8 mouse cellular contexts compared by ENCODE assay signal in genomic region chr1:125561206-125561605, GRCm38 (mm10). TPM values are rescaled to one million over a fixed set of nuclear protein-coding genes. Genes with fewer than 3 reads are reported as not detected.
DNase-seq lines count a peak whose midpoint lies in the region; ATAC-seq and TF ChIP-seq lines count a peak whose summit lies in the region.

No protein-coding gene starts in this region.

- WGBS in forebrain, embryonic 13.5 days = 1% methylated on average over 29 of the region's 29 CpGs
- WGBS in hindbrain, embryonic 12.5 days = under 1% methylated on average over 28 of the region's 29 CpGs
- WGBS in liver, embryonic 11.5 days = 1% methylated on average over 29 of the region's 29 CpGs
- 0% methylated on average over 28 of the region's 29 CpGs for WGBS in midbrain, postnatal 0 days

- DNase-seq in G1E (ENCODE audit: low spot score) = peak; percentile 34
- peak; percentile 67 for DNase-seq in liver, embryonic 11.5 days (ENCODE audit: low spot score)
- DNase-seq in midbrain, postnatal 0 days (ENCODE audit: low spot score) = peak; percentile 80
- DNase-seq in urinary bladder, postnatal 25 days (ENCODE audit: low spot score) = peak; percentile 51

- peak overlapping the region; percentile 72 for H3K4me3 ChIP-seq in erythroblast, embryonic 14.5 days (replicated peaks)
- H3K4me3 ChIP-seq in G1E (ENCODE audit: low read depth, low read length) = peak overlapping the region; percentile 81
- H3K4me3 ChIP-seq in forebrain, embryonic 13.5 days = peak overlapping the region; percentile 77
- H3K4me3 ChIP-seq in hindbrain, embryonic 12.5 days = peak overlapping the region; percentile 85
- peak overlapping the region; percentile 81 for H3K4me3 ChIP-seq in liver, embryonic 11.5 days (ENCODE audit: low read depth, low read length)
- H3K4me3 ChIP-seq in midbrain, postnatal 0 days (ENCODE audit: low read depth, low read length) = peak overlapping the region; percentile 88

- H3K4me1 ChIP-seq in erythroblast, embryonic 14.5 days (ENCODE audit: control insufficient read depth) = peaks cover 22% of the 10 kb centered on the region
- peaks cover 32% of the 10 kb centered on the region for H3K4me1 ChIP-seq in G1E (ENCODE audit: insufficient read depth, low read depth, low read length)
- H3K4me1 ChIP-seq in forebrain, embryonic 13.5 days = peaks cover 13% of the 10 kb centered on the region; the same call in 1 of the 2 replicates
- peaks cover 7% of the 10 kb centered on the region for H3K4me1 ChIP-seq in hindbrain, embryonic 12.5 days
- H3K4me1 ChIP-seq in liver, embryonic 11.5 days (replicated peaks; ENCODE audit: control insufficient read depth, insufficient read depth, low read length) = no peaks in the 10 kb centered on the region; the same call in none of the 2 replicates
- H3K4me1 ChIP-seq in midbrain, postnatal 0 days (ENCODE audit: insufficient read depth, low read length) = peaks cover 9% of the 10 kb centered on the region; the same call in 1 of the 2 replicates

- H3K9me3 ChIP-seq in erythroblast, embryonic 14.5 days (ENCODE audit: control insufficient read depth, low read length) = no peaks in the 10 kb centered on the region
- no peaks in the 10 kb centered on the region for H3K9me3 ChIP-seq in G1E (replicated peaks)
- H3K9me3 ChIP-seq in forebrain, embryonic 13.5 days (replicated peaks) = no peaks in the 10 kb centered on the region
- H3K9me3 ChIP-seq in hindbrain, embryonic 12.5 days (replicated peaks) = no peaks in the 10 kb centered on the region
- H3K9me3 ChIP-seq in liver, embryonic 11.5 days (ENCODE audit: control insufficient read depth, low read length) = no peaks in the 10 kb centered on the region
- no peaks in the 10 kb centered on the region for H3K9me3 ChIP-seq in midbrain, postnatal 0 days (ENCODE audit: low read length)

- peak overlapping the region; percentile 81 for H3K9ac ChIP-seq in forebrain, embryonic 13.5 days
- peak overlapping the region; percentile 90 for H3K9ac ChIP-seq in hindbrain, embryonic 12.5 days
- H3K9ac ChIP-seq in liver, embryonic 11.5 days (ENCODE audit: low read depth, low read length) = peak overlapping the region; percentile 81
- H3K9ac ChIP-seq in midbrain, postnatal 0 days (replicated peaks; ENCODE audit: low read length, poor library complexity, severe bottlenecking) = peak overlapping the region; percentile 95

- H3K4me2 ChIP-seq in forebrain, embryonic 13.5 days = peak overlapping the region; percentile 74
- H3K4me2 ChIP-seq in hindbrain, embryonic 12.5 days (replicated peaks) = peak overlapping the region; percentile 77
- H3K4me2 ChIP-seq in liver, embryonic 11.5 days = peak overlapping the region; percentile 90
- H3K4me2 ChIP-seq in midbrain, postnatal 0 days (ENCODE audit: low read depth, low read length, poor library complexity, severe bottlenecking) = peak overlapping the region; percentile 71

- H3K36me3 ChIP-seq in erythroblast, embryonic 14.5 days (ENCODE audit: control insufficient read depth) = no peaks in the 10 kb centered on the region; the same call in 1 of the 2 replicates
- H3K36me3 ChIP-seq in G1E (replicated peaks) = peaks cover 11% of the 10 kb centered on the region
- no peaks in the 10 kb centered on the region for H3K36me3 ChIP-seq in forebrain, embryonic 13.5 days (ENCODE audit: poor library complexity, severe bottlenecking)
- H3K36me3 ChIP-seq in hindbrain, embryonic 12.5 days = peaks cover 5% of the 10 kb centered on the region
- no peaks in the 10 kb centered on the region; the same call in 1 of the 2 replicates for H3K36me3 ChIP-seq in liver, embryonic 11.5 days (ENCODE audit: control insufficient read depth, insufficient read depth, low read length)
- H3K36me3 ChIP-seq in midbrain, postnatal 0 days (ENCODE audit: insufficient read depth, low read length) = no peaks in the 10 kb centered on the region

- H3K27ac ChIP-seq in forebrain, embryonic 13.5 days = peak overlapping the region; percentile 81
- peak overlapping the region; percentile 88 for H3K27ac ChIP-seq in hindbrain, embryonic 12.5 days
- H3K27ac ChIP-seq in liver, embryonic 11.5 days (ENCODE audit: low read depth, low read length) = peak overlapping the region; percentile 91; the same call in 1 of the 2 replicates
- H3K27ac ChIP-seq in midbrain, postnatal 0 days (ENCODE audit: low read depth, low read length) = peak overlapping the region; percentile 93

- H3K27me3 ChIP-seq in erythroblast, embryonic 14.5 days (ENCODE audit: control insufficient read depth) = no peaks in the 10 kb centered on the region
- no peaks in the 10 kb centered on the region for H3K27me3 ChIP-seq in G1E (ENCODE audit: insufficient read depth, low read length)
- no peaks in the 10 kb centered on the region for H3K27me3 ChIP-seq in forebrain, embryonic 13.5 days
- H3K27me3 ChIP-seq in hindbrain, embryonic 12.5 days = no peaks in the 10 kb centered on the region
- H3K27me3 ChIP-seq in liver, embryonic 11.5 days (replicated peaks; ENCODE audit: control insufficient read depth, insufficient read depth, low read length) = no peaks in the 10 kb centered on the region
- no peaks in the 10 kb centered on the region for H3K27me3 ChIP-seq in midbrain, postnatal 0 days (ENCODE audit: insufficient read depth, low read length)

- no peak for ATAC-seq in erythroblast, adult 5-6 weeks (replicated peaks; ENCODE audit: low FRiP score, poor library complexity, severe bottlenecking)
- no peak for ATAC-seq in G1E (ENCODE audit: extremely low read depth, insufficient number of reproducible peaks, low FRiP score, poor library complexity, severe bottlenecking)
- ATAC-seq in forebrain, embryonic 13.5 days = peak; percentile 39; the same call in 1 of the 2 replicates
- peak; percentile 35 for ATAC-seq in hindbrain, embryonic 12.5 days (ENCODE audit: low FRiP score)
- ATAC-seq in liver, embryonic 11.5 days (replicated peaks; ENCODE audit: low FRiP score) = no peak; the same call in 1 of the 2 replicates
- ATAC-seq in midbrain, postnatal 0 days (ENCODE audit: low FRiP score) = peak; percentile 63

- TF ChIP-seq CTCF in G1E (IDR thresholded peaks at IDR 0.05; ENCODE audit: low read depth, low read length) = no peak
- no peak for TF ChIP-seq CTCF in midbrain, postnatal 0 days (IDR thresholded peaks at IDR 0.05)

RNA-seq across cellular contexts. Expression of gene Slc35f5, which starts 0.8 kb away (rescaled TPM):
- polyA plus RNA-seq in erythroblast, embryonic 14.5 days (2012) = not detected in 2 replicates
- 0.84 and 0.96 TPM in 2 replicates for total RNA-seq in erythroblast, adult 5-6 weeks (2015; ENCODE audit: low replicate concordance)
- total RNA-seq in erythroblast, adult 5-6 weeks (2017; ENCODE audit: low replicate concordance) = 0.68 and 1.8 TPM in 2 replicates
- total RNA-seq in G1E (2014; fragmentation: Nextera tagmentation) (24.6 and 26.9 TPM in 2 replicates), G1E (2017) (11.2 and 15.1 TPM in 2 replicates)
- 1.6 and 1.7 TPM in 2 replicates for polyA plus RNA-seq in G1E (2012)
- polyA plus RNA-seq in forebrain, embryonic 13.5 days (2015; fragmentation: Nextera tagmentation; extraction: Ambion mirVana) = 22.1 and 24.3 TPM in 2 replicates
- 34.3 and 36.4 TPM in 2 replicates for polyA plus RNA-seq in hindbrain, embryonic 12.5 days (2016; fragmentation: Nextera tagmentation; extraction: Ambion mirVana)
- polyA plus RNA-seq in liver, embryonic 11.5 days (2014; fragmentation: Nextera tagmentation; extraction: Ambion mirVana) = 28.5 and 30.4 TPM in 2 replicates
- 17.6 and 23.0 TPM in 2 replicates for total RNA-seq in midbrain, postnatal 0 days (2014; rRNA removed)
- polyA plus RNA-seq in midbrain, postnatal 0 days (2015; fragmentation: Nextera tagmentation; extraction: Ambion mirVana) = 28.0 and 34.8 TPM in 2 replicates

Comparison
In these comparisons a context has a peak if more than half of its experiments do, and no peak if none do; other contexts are left out.
1. ATAC-seq: peak in forebrain, embryonic 13.5 days (single experiment), hindbrain, embryonic 12.5 days (single experiment) and midbrain, postnatal 0 days (single experiment); none in erythroblast, adult 5-6 weeks (single experiment), G1E (single experiment) and liver, embryonic 11.5 days (single experiment).
2. Peak in every context shown above with its lines, with median percentiles within 50 percentile points of each other: H3K4me3 ChIP-seq, DNase-seq, H3K27ac ChIP-seq, H3K4me2 ChIP-seq and H3K9ac ChIP-seq.